Mouse (Mus musculus) central nervous system, embryonic 18 days (tissue): ENCODE data around the gene Rrp1. TPM values are rescaled to one million over a fixed set of nuclear protein-coding genes. Genes with fewer than 3 reads are reported as not detected.

Experiments used
- polyA plus RNA-seq: library from polyadenylated mRNA; depleted of rRNA; stranded (reverse); fragments of >200 nt; gene quantifications from 2 replicates; pipeline ENCODE4 v1.2.3, GENCODE M21; 2012; rRNA removed

Gene Rrp1
- 378 and 403 TPM in 2 replicates for polyA plus RNA-seq

DNA sequence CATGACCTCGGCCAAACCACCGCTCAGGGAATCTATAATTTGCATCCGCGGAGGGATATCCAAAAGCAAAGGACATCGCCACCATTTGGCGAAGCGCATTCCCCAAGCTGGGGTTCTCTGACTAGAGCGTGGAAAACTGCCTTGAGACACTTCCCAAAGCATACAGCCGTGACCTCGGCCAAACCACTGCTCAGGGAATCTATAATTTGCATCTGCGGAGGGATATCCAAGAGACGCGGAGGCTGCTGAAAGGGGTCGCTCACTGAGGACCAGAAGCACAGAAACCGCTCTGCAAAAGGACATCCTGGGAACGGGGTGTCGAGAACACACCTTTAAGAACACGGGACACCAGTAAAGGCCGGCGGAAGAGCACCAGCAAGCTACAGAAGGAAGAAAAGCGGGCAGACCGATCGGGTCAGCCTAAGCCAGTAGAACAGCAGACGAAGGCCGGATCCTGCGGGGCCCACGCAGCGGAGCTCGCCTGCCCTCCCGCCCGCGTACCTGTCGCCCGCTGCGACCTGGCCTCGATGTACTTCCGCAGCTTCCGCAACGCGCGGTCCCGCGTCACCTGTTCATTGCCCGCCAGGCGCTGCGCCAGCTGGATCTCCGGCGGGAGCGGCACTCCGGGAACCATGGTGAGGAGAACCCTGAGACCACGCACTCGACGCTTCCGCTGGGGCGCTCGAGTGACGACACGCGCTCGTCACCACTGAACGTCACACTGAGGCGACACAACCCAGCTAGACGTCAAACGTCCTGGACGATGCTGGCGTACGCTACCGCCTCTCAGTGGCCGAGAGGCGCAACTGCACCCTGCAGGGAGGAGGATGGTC, at the start of gene Rrp1:
Gene Rrp1, minus strand, starts transcription at position 725 of the 833 bp plus-strand sequence.

DNA sequence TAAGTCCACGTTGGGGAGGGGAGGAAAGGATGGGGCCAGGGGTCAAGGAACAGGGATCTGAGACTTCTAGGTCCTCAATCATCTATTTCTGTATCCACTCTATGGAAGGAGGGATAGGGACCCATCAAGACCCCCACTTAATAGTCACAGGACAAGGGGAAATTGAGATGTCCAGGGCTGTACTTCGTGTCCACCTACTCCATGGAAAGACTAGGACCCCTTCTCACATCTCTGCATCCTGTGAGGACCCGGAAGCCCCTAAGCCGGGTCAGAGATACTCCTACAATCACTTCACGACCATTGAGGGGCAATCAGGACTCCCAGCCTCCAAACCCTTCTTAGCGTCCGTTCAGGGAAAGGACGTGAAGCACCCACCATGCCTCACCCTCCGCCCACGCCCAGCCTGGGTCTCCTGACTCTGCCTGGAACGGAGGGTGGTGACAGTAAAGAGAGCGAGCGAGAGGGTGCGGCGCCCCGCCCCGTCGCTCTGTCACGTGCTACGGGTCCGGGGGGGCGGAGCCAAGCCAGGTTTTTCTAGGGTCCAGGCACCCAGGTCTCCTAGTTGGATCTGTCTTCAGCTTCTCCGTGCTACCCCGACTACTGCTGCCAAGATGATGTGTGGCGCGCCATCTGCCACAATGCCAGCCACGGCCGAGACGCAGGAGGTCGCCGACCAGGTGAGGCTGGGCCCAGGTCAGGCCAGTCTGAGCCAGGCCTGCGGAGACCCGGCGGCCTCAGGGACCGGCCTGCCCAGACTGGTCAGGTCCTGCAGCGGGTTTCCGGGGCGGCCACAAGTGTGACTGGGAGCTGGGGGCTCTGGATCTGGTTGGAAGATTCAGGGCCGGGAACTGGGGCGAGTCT, 12.6 kb upstream of the Rrp1 start, which contains the start of gene Cstb:
Gene Cstb, plus strand, starts transcription at position 489 of the 861 bp plus-strand sequence.

DNA sequence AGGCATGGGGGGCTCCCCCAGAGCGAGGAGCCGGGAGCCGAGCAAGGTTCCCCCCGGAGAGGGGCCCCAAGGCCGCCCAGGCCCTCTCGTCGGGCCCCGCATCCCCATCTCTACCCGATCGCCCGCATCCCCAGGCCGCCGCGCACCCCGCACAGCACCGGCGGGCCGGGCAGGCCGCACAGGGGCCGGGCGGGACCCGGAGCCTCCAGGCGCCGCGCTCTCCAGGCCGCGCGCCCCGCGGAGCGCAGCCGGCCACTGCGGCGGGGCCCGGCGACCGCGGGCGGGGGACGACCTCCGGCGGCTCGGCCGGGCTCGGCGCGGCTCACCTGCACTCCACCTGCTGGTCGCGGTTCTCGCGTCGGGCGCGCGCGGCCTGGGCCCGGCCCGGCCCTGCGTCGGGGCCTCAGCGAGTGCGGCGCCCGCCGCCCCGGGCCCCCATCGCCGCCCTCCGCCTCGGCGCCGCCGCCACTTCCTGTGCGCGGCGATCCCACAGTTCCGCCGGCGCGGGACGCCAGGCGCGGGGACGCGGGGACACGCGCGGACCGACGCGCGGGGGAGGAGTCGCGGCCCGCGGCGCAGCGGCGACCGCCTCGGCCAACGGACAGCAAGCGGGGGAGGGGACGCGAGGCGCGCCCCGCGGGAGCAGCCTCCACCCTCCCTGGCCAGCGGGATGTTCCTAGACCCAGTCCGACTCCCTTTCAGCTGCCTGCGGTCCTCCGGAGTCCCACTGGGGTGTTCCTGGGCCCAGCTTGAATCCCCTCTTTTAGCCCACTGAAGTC, 60.8 kb downstream of the Rrp1 start, which contains the start of gene Agpat3:
Gene Agpat3, minus strand, starts transcription at position 603 of the 779 bp plus-strand sequence.

Other genes with a start within 250 kb of the Rrp1 start
- 76.6 and 90.9 TPM in 2 replicates for gene D10Jhu81e, start 243.3 kb downstream of the Rrp1 start, polyA plus RNA-seq
- gene Pwp2, start 227.9 kb downstream of the Rrp1 start, polyA plus RNA-seq: 20.7 and 22.1 TPM in 2 replicates
- 61.0 and 63.4 TPM in 2 replicates for gene Trappc10, start 168.4 kb downstream of the Rrp1 start, polyA plus RNA-seq
- 88.8 and 92.3 TPM in 2 replicates for gene Agpat3, start 60.6 kb downstream of the Rrp1 start, polyA plus RNA-seq
- 80.4 and 81.9 TPM in 2 replicates for gene Cstb, start 12.6 kb upstream of the Rrp1 start, polyA plus RNA-seq
- 26.5 and 26.7 TPM in 2 replicates for gene Pdxk, start 51.9 kb upstream of the Rrp1 start, polyA plus RNA-seq
- gene Olfr1358, start 104.4 kb upstream of the Rrp1 start, polyA plus RNA-seq: not detected in 2 replicates
- 52.0 and 57.1 TPM in 2 replicates for gene Ilvbl, start 161.3 kb upstream of the Rrp1 start, polyA plus RNA-seq
- gene Syde1, start 178.9 kb upstream of the Rrp1 start, polyA plus RNA-seq: 4.5 and 5.3 TPM in 2 replicates
- gene Olfr1357, start 205.0 kb upstream of the Rrp1 start, polyA plus RNA-seq: not detected in 2 replicates